Mouse (Mus musculus) heart, postnatal 10 days (tissue): ENCODE results near the gene Maml3. TPM values are rescaled to one million over a fixed set of nuclear protein-coding genes. Genes with fewer than 3 reads are reported as not detected.
A peak's percentile ranks its signal among the peaks of the same experiment; 100 is the strongest.

ENCODE experiments used
- DNase-seq, 2 experiments: peaks; one replicate each; pipeline ENCODE4 v3.0.0; 2021
- intact Hi-C: fragments of 180-260 bp; cut with DNase I; formaldehyde crosslinking; loops from one replicate; pipeline ENCODE4 v1.15.1; 2025
- total RNA-seq, 2 experiments: library from RNA; stranded (reverse); gene quantifications; 2 replicates each; pipeline ENCODE4 v1.2.3; 2021

Gene Maml3
- total RNA-seq, 2 experiments from 2014 or later: 5.4 to 5.6 TPM

DNA sequence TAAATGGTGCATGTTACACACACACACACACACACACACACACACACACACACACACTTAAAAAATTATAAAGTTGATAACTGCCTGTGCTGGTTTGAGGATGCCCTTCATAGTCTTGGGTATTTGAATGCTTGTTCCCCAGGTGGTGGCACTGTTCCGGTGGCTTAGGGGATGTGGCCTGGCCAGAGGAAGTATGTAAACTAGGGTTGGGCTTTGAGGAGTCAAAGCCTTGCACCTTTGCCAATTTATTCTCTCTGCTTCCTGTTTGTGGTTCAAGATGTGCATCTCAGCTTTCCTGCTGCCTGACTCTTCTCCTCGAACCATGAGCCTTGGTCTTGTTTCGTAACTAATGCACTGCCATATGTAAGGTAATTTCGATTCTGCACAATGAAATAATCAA lies 257.6 kb downstream of the Maml3 start:
- peak in 1 of 2 experiments; percentile 7 for DNase-seq
- intact Hi-C loops: no loop called here

DNA sequence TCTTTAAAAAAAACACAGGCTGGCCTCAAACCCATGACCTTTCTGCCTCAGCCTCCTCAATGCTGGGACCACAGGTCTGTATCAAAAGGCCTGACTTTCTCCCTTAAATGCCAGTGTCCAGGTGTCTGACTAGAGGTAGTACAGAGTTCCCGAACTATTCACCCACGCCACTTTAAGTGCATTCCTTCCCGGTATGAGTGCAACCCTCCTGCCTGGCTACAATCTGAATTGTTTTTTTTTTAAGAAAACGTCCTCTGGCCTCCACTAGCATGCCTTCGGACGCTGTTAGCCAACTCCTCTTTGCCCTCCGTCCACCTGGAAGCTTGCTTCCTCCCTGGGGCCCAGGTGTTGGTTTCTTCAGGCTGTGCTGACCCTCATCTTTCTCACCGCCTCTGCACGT lies 260.6 kb downstream of the Maml3 start:
- intact Hi-C loops: no loop called here

DNA sequence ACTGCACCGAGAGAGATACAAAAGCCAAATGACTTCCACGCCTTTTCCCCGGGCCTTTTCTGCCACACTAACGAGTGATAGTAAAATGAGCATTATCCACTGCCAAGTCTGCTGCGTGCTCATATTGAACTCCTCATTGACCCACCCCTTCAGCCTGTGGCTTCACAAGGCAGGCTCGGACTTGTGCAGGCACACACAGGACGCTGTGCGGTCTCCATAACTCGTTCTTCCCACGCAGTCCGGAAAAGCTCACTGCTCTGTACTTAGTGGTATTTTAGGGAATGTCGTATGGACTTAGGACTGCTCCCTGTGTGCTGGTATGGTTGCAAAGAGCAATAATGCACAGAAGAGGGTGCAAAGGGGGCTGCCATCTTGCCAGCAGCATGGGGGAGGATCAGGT lies 262.7 kb downstream of the Maml3 start:
- intact Hi-C loops: no loop called here
- DNase-seq: no peak

More for the DNA sequence above, 260.6 kb downstream of the Maml3 start:
- no peak for DNase-seq

DNA sequence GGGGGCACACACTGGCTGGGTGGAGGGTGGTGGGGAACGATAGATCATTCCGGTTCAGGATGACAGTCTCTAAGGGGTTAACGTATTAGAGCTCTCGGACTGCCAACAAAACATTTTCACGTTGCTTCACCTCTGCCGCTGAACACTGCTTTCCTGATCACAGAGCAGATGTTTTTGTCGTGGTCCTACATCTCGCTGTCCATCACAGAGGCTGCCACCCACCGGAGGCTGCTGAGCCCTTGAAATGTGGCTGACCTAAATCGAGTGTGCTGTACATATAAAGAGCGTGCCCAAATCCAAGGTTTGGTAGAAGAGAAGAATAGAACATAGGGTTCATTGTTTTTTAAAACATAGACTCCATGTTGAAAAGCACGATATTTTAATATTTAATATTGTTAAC lies 263.3 kb downstream of the Maml3 start:
- no peak for DNase-seq
- intact Hi-C loops: no loop called here

DNA sequence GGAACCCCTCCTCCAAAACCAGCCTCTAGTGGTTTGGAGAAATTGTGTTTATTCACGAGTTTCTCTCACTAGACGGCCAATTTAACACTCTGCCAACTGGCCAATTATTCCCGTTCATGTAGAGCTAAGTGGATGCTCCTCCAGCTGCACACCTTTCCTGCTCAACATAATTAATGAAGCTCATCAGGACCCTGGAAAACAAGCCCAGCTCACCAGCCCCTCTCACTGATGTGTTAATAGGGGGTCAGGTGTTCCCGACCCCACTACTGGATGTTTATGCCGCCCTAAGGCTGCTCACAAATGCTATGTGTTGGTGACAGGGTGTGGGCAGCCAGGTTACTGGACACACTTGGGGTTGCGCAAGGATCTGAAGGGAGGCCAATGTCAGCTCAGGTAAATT lies 263.7 kb downstream of the Maml3 start:
- DNase-seq: no peak

DNA sequence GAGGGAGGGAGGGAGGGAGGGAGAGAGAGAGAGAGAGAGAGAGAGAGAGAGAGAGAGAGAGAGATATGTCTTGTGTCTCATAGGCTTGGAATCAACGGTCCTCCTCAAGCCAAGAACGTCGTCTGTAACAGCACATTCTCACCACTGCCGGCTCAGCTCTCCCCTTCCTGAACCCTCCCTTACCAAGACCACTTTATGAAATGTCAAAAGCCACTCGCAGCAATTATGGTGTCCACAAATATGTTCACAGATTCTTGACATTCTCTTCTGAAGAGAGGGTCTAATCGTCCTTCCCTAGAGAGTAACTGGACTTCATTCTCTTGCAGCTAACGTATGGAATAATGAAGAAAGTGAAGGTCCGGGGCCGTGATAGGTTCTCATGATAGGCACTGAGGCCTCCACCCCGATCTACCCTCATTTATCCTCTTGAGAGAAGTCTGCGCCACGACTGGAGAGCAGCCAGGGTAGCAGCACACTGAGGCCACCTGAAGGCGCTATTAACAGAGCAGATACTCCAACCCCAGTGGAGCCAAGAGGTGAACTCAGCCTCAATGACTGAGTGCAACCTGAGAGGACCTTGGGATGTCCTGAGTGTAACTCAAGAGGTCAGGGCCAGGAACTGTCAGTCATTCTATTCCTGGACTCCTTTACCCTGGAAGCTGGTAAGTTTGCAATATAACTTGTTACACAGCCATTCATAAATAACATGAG lies 264.6 kb downstream of the Maml3 start:
- DNase-seq: peak; percentile 23 to 32
- intact Hi-C loops: no loop called here

More for the DNA sequence above, 263.7 kb downstream of the Maml3 start:
- intact Hi-C loops: no loop called here

DNA sequence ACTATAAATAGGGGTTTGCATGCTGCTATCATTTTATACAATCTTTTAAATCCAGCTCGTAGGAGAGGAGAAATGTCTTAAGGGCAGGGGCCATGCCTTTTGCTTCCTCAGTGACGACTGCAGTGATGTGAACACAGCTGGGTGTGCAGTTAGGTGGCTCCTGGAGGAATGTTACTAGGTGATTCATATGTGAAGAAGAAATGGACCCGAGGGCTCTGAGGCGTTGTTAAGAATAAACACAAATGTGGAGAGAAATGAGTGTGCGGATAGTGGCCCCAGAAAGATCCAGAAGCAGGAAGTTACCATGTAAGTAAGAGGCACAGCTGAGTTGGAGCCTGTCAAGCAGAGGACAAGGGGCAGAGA lies 265.5 kb downstream of the Maml3 start:
- intact Hi-C loops: no loop called here
- no peak for DNase-seq

DNA sequence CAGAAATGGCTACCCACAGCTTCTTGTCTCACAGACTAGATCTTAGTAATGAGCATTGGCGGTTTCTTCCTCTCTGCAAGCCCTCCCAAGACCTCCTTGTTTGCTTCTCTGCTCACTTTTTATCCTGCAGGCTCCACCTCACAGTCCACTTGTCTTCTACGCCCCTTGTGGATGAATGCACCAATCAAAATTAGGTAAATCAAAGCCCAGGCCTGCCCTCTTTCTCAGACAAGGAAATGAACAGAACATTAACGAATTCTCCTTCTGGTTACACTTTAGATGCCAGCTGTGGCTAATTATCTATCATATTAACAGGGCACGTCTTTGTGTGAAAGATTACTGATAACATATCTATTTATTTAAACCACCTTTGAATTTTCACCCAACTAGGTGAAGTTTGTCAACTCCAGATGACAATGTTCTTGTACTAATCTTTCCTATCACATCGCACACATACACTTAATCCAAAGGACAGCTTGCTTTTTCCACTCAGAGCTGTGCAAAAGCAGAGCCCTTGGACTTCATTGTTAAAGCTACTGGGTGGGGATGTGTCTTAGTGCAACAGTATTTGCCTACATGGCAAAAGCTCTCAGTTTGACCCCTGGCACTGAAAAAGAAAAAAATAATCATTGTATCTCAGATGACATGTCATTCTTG lies 266.1 kb downstream of the Maml3 start:
- intact Hi-C loops: no loop called here
- no peak for DNase-seq

DNA sequence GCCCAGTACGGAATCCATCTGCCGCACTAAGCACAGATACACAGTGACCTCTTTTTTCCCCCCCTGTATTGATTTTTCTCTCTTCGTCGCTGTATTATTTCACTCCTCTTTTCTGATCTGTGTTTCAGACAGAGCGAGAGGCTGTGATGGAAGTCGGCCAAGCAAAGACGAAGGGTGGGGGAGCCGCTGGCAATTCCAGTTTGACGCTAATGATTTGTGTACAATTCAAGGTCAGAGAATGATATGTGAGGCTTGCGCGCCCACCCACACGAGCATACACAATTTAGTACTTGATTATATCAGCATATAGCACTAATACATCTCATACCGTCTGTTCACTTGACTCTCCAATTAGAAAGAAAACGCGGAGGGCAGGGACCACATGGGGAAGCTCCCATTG lies 271.9 kb downstream of the Maml3 start:
- intact Hi-C loops: no loop called here
- DNase-seq: no peak

DNA sequence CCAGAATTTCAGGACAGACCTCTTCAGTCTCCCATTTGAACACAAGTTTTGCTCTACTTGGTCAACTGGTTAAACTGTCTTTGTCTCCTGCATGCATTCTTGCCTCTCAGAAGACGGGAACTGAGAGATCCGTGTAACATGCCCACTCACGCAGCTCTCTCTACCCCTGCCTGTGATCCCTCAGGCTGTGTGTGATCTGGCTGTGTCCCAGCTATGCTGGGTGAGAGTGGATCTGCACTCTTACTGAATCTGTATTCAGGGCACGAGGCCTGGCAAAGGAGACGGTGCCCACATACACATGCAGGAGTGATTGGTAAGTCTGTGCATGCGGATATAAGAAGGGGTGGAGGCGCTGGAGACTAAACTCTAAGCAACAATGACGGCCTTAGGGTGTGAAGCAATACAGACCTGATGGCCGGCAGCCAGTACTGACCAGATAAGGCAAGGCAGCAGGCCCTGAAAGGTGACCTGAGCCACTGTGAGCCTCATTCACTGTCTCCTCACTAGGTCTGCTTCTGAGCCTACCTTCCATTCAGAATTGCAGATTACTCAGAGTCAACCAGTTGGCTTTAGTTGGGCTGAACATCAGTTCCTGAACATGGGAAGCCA lies 274.0 kb downstream of the Maml3 start:
- intact Hi-C loops: no loop called here
- peak; percentile 58 to 63 for DNase-seq

DNA sequence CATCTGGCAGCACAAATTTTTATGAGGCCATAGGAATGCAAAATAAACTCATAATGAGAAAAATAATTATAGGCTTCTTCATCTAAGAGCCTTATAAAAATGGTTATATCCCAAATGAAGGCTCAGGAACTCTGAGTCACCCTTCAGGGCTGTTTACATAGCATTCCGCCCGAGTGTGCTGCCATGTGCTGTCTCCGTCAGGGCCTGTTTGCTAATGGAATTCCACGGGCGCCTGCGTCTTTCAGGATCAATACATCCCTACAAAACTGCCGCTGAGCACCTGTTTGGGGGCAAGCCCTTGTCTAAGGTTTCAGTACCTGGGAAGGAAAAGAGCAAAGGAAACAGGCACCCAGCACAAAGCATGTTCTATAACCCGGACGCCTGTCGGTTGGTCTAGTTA lies 279.3 kb downstream of the Maml3 start:
- intact Hi-C loops: no loop called here
- DNase-seq: no peak

DNA sequence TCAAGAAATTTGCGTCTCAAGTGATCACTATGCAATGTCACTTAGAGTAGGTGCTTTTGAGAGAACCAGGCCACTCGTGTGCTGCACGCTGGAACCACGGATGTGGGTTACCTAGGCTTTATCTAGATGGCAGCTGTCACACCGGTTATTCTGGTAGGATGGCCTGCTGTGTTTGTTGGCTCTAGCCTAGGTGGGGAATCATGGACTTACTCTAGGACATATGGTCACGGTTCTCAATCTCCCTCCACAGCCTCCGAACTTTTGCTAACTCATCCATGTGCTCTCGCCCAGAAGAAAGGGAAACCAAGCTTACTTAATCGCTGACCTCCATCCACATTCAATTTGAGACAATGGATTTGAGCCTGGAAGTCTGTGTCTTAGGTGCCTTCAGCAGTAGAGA lies 280.4 kb downstream of the Maml3 start:
- intact Hi-C loops: no loop called here
- DNase-seq: no peak

DNA sequence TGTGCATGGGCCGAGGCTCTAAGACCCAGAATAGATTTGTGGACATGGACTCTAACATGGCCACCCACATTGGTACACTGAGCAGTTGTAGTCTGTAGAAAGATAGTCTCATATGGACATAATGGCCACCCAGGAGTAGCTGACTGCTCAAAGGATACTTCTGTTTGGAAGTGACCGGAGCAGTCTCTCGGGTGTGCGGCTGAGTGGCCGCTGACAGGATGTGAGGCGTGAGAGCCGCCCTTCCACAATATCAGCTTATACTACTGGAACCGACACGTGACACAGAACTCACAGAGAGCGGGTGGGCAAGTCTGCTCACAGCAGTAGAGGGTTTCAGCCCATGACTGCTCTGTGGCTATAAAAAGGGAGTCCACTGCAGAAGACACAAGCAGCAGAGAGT lies 283.3 kb downstream of the Maml3 start:
- peak; percentile 17 to 19 for DNase-seq
- intact Hi-C loops: no loop called here

DNA sequence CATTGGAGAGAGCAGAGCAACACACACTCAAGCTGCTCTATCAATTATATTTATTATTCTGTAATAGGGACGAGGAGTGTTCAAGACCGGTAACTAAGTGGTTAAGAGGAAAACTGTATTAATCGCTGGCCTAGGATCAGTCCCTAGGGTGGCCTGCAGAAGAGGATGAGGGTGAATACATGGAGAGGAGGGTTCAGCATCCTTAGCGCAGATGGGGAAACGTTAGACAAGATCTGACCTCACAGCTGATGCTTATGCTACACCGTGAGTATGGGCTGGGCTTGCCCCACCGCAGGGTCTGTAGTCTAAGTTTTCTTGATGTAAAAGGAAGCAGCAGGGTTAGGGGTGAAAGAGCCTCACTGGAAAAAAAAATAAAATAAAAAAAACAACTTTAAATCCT lies 285.8 kb downstream of the Maml3 start:
- no peak for DNase-seq
- intact Hi-C loops: no loop called here

DNA sequence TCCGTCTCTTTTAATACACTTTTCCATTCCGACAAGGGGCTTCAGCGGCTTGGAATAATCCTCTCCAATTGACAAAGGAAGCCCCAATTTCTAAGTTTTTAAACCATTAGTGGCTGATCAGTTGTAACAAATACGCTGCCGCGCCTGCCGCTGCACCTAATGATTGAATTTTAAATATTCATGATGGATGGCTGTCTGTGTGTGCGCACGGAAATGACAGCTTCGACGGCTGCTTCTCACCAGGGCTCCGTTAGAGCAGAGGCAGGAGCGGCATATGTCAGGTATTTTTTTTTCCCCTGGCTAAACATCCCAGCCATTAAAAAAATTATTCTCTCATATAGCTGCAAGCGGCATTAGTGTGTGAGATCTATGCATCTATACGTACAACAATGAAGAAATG lies 287.0 kb downstream of the Maml3 start:
- intact Hi-C loops: no loop called here
- no peak for DNase-seq

DNA sequence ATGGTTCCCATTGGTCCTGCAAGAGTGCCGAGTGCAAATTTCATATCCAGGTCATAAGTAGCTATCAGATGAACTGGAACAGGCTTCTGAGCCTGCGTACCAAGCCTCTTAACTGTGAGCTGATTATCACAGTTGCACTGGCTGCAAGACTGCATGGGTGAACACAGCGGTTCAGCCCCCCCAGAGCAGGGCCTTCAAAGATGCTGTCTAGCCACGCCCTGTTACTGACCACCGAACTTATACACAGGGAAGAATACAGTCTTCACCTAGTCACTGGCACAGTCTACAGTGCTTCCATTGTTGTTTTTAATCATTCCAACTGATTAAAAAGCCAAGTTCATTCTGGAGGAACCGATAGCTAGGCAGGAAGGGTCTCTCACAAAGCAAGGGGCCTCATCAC lies 287.5 kb downstream of the Maml3 start:
- intact Hi-C loops: no loop called here
- no peak for DNase-seq

DNA sequence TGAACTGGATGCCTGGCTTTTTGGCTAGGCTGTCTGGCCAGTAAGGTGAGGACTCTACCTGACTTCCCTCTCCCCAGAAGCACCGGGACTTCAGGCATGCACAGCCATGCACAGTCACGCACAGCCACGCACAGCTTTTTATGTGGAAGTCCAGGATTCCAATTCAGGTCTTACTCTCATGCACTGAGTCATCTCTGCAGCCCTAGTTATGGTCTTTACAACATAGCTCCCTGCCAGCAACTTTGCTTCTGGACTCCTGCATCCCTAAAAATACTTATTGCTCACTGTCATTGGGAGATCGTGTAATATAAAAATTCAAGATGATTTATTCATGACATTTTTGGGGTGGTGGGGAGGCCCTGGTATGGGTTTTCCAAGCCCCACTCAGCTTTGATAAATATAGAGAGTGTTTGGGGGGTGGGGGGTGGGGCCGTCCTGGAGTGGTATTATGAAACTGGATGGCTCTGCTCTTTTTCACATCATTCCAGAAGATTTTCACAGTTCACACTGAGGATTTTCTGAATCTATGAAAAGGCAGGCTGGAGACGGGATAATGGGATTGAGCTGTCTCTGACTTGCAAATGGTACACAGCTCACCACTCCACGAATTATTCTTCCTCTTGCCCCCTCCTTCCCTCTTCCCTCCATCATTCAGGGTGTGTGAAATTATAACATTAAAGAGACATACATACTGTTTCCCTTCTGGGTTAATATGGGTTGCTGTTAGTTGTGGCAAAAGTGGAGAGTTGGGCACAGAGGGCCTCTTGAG lies 288.2 kb downstream of the Maml3 start:
- intact Hi-C loops: no loop called here

DNA sequence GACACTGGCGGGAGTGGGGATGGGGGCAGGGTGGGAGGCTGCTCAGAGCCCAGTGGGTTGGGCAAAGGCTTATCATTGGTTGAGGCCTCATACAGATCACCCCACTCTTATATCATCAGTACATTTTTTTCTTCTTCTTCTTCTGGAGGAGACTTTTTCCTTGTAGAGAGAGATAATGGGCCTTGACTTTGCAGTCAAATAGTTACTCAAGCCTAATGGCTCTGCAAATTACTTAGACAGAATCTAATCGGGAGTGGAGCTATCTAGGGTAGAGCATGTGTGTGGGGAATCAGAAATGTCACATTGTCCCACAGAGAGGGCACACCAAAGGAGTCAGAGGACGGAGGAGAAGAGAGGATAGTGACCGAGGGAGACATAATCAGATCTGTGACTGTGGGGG lies 290.8 kb downstream of the Maml3 start:
- intact Hi-C loops: no loop called here
- DNase-seq: no peak

More for the DNA sequence above, 288.2 kb downstream of the Maml3 start:
- DNase-seq: no peak

DNA sequence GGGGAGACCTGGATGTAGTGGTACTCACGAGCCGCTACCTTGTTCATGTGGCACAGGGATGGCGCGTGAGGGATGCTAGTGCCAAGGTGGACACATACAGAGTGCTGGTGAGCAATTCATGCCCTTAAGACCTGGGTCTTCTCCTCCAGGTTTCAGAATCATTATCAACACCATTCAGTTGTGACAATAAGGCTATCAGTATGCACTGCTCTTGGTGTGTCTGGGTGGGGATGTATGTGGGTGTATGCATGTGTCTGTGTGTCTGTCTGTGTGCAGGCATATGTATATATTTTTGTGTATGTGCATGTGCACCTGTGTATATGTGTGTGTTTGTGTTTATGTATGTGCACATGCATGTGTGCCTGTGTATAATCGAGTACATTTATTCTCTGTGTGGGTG lies 291.7 kb downstream of the Maml3 start:
- intact Hi-C loops: no loop called here
- DNase-seq: no peak

DNA sequence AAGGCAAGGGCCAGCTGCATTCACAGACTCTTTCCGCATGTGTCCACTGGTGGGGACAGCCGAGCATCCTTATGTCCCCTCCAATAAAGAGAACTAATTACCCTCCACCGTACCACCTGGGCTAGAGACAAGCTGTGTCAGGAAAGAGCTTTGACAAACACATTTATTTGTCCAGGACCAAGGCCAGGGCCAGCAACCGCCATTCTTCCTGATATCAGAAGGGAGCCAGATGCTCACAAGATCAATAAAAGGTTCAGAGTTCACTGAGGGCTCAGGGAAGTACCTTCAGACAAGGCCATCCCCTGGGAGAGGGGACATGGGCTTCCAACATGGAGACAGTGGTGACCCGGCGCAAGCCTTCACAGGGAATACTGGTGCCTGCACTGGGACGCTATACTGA lies 294.1 kb downstream of the Maml3 start:
- DNase-seq: no peak
- intact Hi-C loops: no loop called here

DNA sequence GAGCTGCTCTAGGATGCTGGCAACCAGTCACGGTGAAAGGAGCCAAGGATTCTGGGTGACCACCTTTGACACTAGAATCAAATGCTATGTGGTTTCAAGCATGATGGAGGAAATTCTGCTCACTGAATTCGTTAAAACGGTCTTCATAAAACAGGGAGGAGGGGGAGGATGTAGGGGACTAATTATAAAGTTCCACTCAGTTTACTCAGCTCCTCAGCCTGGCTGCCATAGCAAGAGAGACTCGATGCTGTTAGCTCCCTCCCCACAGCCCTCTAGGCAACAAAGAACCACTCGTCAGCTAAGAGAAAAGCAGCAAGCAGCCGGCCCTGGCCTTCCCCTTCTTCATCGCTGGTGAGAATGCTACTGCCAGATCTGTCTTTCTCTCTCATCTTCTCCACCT lies 295.1 kb downstream of the Maml3 start:
- intact Hi-C loops: no loop called here
- DNase-seq: no peak
